Mouse (Mus musculus): ENCODE data around the gene Crebl2. TPM values are rescaled to one million over a fixed set of nuclear protein-coding genes. Genes with fewer than 3 reads are reported as not detected.

Gene Crebl2
- polyA plus RNA-seq, 1 experiment from 2014 or later, result 3.6 TPM

GRCm38 (mm10) chr6:134801483-134801882 lies 28.5 kb upstream of the Crebl2 start:
- H3K4me1 ChIP-seq, result no peaks in the 10 kb centered on the region
- ATAC-seq (ENCODE audit: insufficient read depth, low FRiP score, low read depth), result no peak
- no peaks in the 10 kb centered on the region for H3K36me3 ChIP-seq
- 30% methylated on average over 1 of the region's 1 CpGs for WGBS
- H3K4me2 ChIP-seq, result no peak overlapping the region
- H3K9me3 ChIP-seq, result no peaks in the 10 kb centered on the region
- no peak overlapping the region for H3K9ac ChIP-seq
- H3K27me3 ChIP-seq (replicated peaks), result no peaks in the 10 kb centered on the region
- no peak overlapping the region for H3K27ac ChIP-seq
- H3K4me3 ChIP-seq (replicated peaks), result no peak overlapping the region

- Histone ChIP-seq H3K9me3 (no peaks in the 10 kb centered on the region), H3K27me3 (replicated peaks) (no peaks in the 10 kb centered on the region), H3K36me3 (no peaks in the 10 kb centered on the region), H3K4me1 (no peaks in the 10 kb centered on the region), H3K9ac (no peak overlapping the region), H3K27ac (peak overlapping the region; percentile 76), H3K4me2 (no peak overlapping the region), H3K4me3 (replicated peaks) (no peak overlapping the region)
- peak; percentile 85 for ATAC-seq (ENCODE audit: insufficient read depth, low FRiP score, low read depth)
- WGBS, result 63% methylated on average over 9 of the region's 9 CpGs
These were observed 27.3 kb upstream of the Crebl2 start for GRCm38 (mm10) chr6:134802641-134803043.

DNA sequence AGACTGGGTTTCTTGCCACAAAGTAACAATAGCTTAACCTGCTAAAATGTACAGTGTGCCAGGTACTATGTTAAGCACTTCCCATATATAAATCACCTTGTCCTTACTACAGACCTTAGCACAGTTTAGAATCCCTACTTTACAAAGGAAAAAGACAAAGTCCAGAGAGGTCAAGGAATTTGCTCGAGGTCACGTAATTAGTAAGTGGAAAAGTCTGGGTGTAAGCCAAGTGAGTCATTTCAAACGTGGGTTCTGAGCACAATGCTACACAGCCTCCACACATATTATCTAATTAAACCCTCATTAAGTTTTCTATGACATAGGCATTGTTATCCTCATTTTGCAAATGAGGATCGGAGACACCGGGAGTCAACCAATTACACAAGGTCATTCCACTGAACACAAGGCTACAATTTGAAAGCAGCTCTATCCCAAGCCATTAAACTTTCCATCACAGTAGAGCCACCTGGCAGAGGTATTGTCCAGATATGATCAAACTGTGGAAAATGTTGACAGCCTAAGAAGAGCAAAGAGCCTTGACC lies 25.1 kb upstream of the Crebl2 start:
- Histone ChIP-seq H3K27ac (no peak overlapping the region), H3K9me3 (no peaks in the 10 kb centered on the region), H3K4me2 (no peak overlapping the region), H3K9ac (no peak overlapping the region), H3K36me3 (no peaks in the 10 kb centered on the region), H3K4me1 (no peaks in the 10 kb centered on the region), H3K4me3 (replicated peaks) (no peak overlapping the region), H3K27me3 (replicated peaks) (no peaks in the 10 kb centered on the region)
- no peak for ATAC-seq (ENCODE audit: insufficient read depth, low FRiP score, low read depth)
- 73% methylated on average over 5 of the region's 5 CpGs for WGBS

DNA sequence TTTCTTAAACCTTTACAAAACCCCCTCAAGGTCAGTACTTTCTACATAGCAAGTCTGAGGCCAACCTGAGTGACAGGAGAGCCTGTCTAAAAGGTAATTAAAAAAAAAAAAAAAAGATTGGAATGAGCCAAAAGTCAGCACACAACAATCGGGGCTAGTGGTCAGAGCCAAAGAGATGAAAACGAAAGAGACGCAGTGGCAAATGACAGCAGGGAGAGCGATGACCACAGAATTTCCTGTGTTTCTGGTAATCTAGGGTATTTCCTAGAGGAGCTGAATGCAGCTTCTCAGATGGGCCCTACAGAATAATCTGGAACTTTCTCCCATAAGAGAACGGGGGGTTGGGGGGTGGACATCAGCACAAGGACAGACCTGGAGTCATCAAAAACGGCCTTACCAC lies 23.8 kb upstream of the Crebl2 start:
- H3K27me3 ChIP-seq (replicated peaks), result no peaks in the 10 kb centered on the region
- no peak overlapping the region for H3K4me2 ChIP-seq
- H3K4me1 ChIP-seq, result no peaks in the 10 kb centered on the region
- no peak overlapping the region for H3K27ac ChIP-seq
- H3K4me3 ChIP-seq (replicated peaks), result no peak overlapping the region
- H3K36me3 ChIP-seq, result no peaks in the 10 kb centered on the region
- WGBS, result 67% methylated on average over 6 of the region's 6 CpGs
- no peaks in the 10 kb centered on the region for H3K9me3 ChIP-seq
- no peak overlapping the region for H3K9ac ChIP-seq
- no peak for ATAC-seq (ENCODE audit: insufficient read depth, low FRiP score, low read depth)

GRCm38 (mm10) chr6:134807091-134807490 lies 22.9 kb upstream of the Crebl2 start:
- H3K9ac ChIP-seq, result no peak overlapping the region
- no peaks in the 10 kb centered on the region for H3K4me1 ChIP-seq
- H3K4me2 ChIP-seq, result no peak overlapping the region
- no peaks in the 10 kb centered on the region for H3K36me3 ChIP-seq
- 67% methylated on average over 1 of the region's 2 CpGs for WGBS
- no peaks in the 10 kb centered on the region for H3K9me3 ChIP-seq
- no peak for ATAC-seq (ENCODE audit: insufficient read depth, low FRiP score, low read depth)
- no peak overlapping the region for H3K4me3 ChIP-seq (replicated peaks)
- H3K27ac ChIP-seq, result no peak overlapping the region
- H3K27me3 ChIP-seq (replicated peaks), result no peaks in the 10 kb centered on the region

GRCm38 (mm10) chr6:134807794-134808193 lies 22.2 kb upstream of the Crebl2 start:
- Histone ChIP-seq H3K27ac (no peak overlapping the region), H3K27me3 (replicated peaks) (no peaks in the 10 kb centered on the region), H3K9me3 (no peaks in the 10 kb centered on the region), H3K36me3 (no peaks in the 10 kb centered on the region), H3K4me2 (no peak overlapping the region), H3K4me3 (replicated peaks) (no peak overlapping the region), H3K9ac (no peak overlapping the region), H3K4me1 (no peaks in the 10 kb centered on the region)
- 86% methylated on average over 11 of the region's 11 CpGs for WGBS
- no peak for ATAC-seq (ENCODE audit: insufficient read depth, low FRiP score, low read depth)

GRCm38 (mm10) chr6:134813066-134813465 lies 16.9 kb upstream of the Crebl2 start:
- 77% methylated on average over 1 of the region's 1 CpGs for WGBS
- no peak overlapping the region for H3K4me2 ChIP-seq

DNA sequence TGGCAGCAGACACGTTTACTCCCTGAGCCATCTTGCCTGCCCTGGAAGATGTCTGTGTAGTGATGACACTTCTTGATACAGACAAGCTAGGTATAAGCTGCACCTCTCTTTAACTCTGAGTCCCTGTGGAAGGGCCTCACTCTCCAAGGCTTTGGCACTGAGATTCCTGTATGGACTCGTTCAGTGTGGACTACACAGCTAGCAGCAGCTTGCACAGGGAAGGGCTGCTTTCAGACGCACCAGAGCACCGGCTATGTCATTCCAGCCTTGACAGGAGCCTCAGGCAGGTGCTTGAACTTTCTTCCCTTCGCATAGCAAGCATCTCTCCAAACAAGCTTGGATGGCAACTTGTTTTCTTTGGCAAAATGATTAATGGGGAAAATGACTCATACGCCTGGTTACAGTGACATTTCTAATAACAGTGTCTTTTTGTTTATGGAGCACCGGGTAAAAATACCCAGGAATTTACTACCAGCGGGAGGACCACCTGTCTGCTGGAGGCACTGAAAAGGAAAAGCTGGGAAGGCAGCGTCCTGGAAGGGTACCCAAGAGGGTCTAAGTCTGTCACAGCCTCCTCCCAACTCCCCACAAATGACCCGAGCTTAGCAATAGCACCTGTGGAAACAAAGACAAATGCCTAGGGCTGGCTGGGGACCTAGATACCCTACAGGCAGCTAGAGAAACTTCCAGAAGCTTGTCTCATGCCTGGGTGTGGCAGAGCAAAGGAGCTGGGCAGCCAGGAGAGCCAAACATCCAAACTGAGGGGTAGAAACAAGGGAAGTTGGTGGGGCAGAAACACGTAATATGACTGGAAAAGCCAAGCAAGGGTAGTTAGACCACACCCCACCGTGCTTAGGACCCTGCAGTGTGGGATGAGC lies 12.7 kb upstream of the Crebl2 start:
- Histone ChIP-seq H3K4me1 (no peaks in the 10 kb centered on the region), H3K9ac (no peak overlapping the region), H3K36me3 (no peaks in the 10 kb centered on the region), H3K27ac (no peak overlapping the region), H3K4me2 (no peak overlapping the region), H3K4me3 (replicated peaks) (no peak overlapping the region), H3K9me3 (no peaks in the 10 kb centered on the region), H3K27me3 (replicated peaks) (no peaks in the 10 kb centered on the region)
- 46% methylated on average over 12 of the region's 12 CpGs for WGBS
- no peak for ATAC-seq (ENCODE audit: insufficient read depth, low FRiP score, low read depth)

More at GRCm38 (mm10) chr6:134813066-134813465, 16.9 kb upstream of the Crebl2 start:
- no peak overlapping the region for H3K27ac ChIP-seq
- no peaks in the 10 kb centered on the region for H3K27me3 ChIP-seq (replicated peaks)
- ATAC-seq (ENCODE audit: insufficient read depth, low FRiP score, low read depth), result no peak
- no peaks in the 10 kb centered on the region for H3K4me1 ChIP-seq
- no peak overlapping the region for H3K9ac ChIP-seq
- no peaks in the 10 kb centered on the region for H3K36me3 ChIP-seq
- H3K9me3 ChIP-seq, result no peaks in the 10 kb centered on the region
- no peak overlapping the region for H3K4me3 ChIP-seq (replicated peaks)

DNA sequence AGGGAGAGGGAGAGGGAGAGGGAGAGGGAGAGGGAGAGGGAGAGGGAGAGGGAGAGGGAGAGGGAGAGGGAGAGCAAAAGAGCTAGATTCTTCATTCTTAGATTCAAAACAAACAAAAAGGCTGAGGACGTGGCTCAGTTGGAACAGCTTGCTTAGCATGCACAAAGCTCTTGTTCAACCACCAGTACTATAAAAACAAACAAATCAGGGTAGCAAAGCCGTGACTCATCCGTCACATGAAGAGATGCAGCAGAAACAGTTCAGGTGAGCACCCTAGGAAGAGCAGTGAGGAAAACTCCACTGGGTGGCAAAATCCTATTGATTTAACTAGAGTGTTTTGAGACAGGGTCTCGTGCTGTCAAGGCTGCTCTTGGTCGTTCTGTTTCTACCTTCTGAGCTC lies 10.2 kb upstream of the Crebl2 start:
- no peaks in the 10 kb centered on the region for H3K36me3 ChIP-seq
- H3K9me3 ChIP-seq, result no peaks in the 10 kb centered on the region
- no peak; the same call in 1 of the 2 replicates for ATAC-seq (ENCODE audit: insufficient read depth, low FRiP score, low read depth)
- no peaks in the 10 kb centered on the region for H3K4me1 ChIP-seq
- WGBS, result 36% methylated on average over 5 of the region's 5 CpGs
- H3K27me3 ChIP-seq (replicated peaks), result no peaks in the 10 kb centered on the region
- H3K9ac ChIP-seq, result no peak overlapping the region
- H3K4me2 ChIP-seq, result no peak overlapping the region
- no peak overlapping the region for H3K4me3 ChIP-seq (replicated peaks)
- no peak overlapping the region for H3K27ac ChIP-seq

GRCm38 (mm10) chr6:134820411-134820810 lies 9.5 kb upstream of the Crebl2 start:
- H3K27me3 ChIP-seq (replicated peaks), result no peaks in the 10 kb centered on the region
- no peaks in the 10 kb centered on the region for H3K4me1 ChIP-seq
- ATAC-seq (ENCODE audit: insufficient read depth, low FRiP score, low read depth), result no peak
- no peaks in the 10 kb centered on the region for H3K36me3 ChIP-seq
- no peaks in the 10 kb centered on the region for H3K9me3 ChIP-seq
- H3K4me3 ChIP-seq (replicated peaks), result no peak overlapping the region
- H3K9ac ChIP-seq, result no peak overlapping the region
- no peak overlapping the region for H3K27ac ChIP-seq
- WGBS, result 36% methylated on average over 6 of the region's 6 CpGs
- H3K4me2 ChIP-seq, result no peak overlapping the region

DNA sequence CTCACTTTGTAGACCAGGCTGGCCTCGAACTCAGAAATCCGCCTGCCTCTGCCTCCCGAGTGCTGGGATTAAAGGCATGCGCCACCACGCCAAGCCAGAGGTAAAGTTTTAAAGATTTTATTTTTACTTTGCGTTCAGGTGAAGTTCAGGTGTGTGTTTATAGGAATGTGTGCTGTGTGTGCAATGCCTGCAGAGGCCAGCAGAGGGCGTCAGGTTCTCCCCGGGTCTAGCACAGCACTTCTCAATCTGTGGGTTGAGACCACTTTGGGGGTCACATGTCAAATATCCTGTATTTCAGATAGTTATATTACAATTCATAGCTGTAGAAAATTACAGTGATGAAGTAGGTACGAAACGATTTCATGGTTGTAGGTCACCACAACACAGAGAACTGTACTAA lies 7.1 kb upstream of the Crebl2 start:
- Histone ChIP-seq H3K4me1 (no peaks in the 10 kb centered on the region), H3K9ac (no peak overlapping the region), H3K4me2 (no peak overlapping the region), H3K27me3 (replicated peaks) (no peaks in the 10 kb centered on the region), H3K36me3 (no peaks in the 10 kb centered on the region), H3K27ac (no peak overlapping the region), H3K9me3 (no peaks in the 10 kb centered on the region), H3K4me3 (replicated peaks) (no peak overlapping the region)
- WGBS, result 69% methylated on average over 10 of the region's 10 CpGs
- ATAC-seq (ENCODE audit: insufficient read depth, low FRiP score, low read depth), result no peak

DNA sequence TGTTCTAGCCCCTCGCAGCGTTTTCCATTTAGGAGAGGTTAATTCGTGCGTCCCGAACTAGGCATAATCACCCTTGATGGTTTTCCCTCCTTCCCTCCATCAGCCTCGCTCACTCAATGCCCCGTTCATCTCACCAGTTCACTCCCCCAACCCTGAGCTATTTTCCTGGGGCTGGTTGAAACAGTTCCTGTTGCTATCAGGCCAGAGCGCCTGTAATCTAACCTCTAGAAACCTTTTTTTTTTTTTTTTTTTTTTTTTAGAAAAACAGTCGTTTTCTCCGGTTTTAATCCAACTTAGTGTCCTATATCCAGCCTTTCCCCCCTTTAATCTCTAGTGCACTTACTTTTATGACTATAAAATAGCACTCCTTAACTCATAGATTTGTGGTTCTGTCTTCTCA lies 822 bp downstream of the Crebl2 start:
- Histone ChIP-seq H3K9ac (0 out of 2 replicates have a peak overlapping the region, but pooled peaks have one; percentile 41), H3K4me1 (peaks cover 12% of the 10 kb centered on the region; the same call in 1 of the 2 replicates), H3K9me3 (no peaks in the 10 kb centered on the region), H3K27me3 (replicated peaks) (no peaks in the 10 kb centered on the region), H3K27ac (peak overlapping the region; percentile 97), H3K4me3 (replicated peaks) (peak overlapping the region; percentile 74), H3K36me3 (no peaks in the 10 kb centered on the region), H3K4me2 (peak overlapping the region; percentile 83)
- 3% methylated on average over 10 of the region's 10 CpGs for WGBS
- no peak for ATAC-seq (ENCODE audit: insufficient read depth, low FRiP score, low read depth)
